Mouse (Mus musculus): ENCODE results near the gene Aqp6. TPM values are rescaled to one million over a fixed set of nuclear protein-coding genes. Genes with fewer than 3 reads are reported as not detected.

The Aqp6 gene
- total RNA-seq, 2 experiments from 2014 or later: not detected

GRCm38 (mm10) chr15:99596056-99596687 lies 5.0 kb upstream of the Aqp6 start:
- ATAC-seq (replicated peaks; ENCODE audit: low FRiP score, low TSS enrichment, poor library complexity, severe bottlenecking): peak; percentile 75

GRCm38 (mm10) chr15:99596841-99597240 lies 4.4 kb upstream of the Aqp6 start:
- no peak for ATAC-seq (replicated peaks; ENCODE audit: low FRiP score, low TSS enrichment, poor library complexity, severe bottlenecking)

DNA sequence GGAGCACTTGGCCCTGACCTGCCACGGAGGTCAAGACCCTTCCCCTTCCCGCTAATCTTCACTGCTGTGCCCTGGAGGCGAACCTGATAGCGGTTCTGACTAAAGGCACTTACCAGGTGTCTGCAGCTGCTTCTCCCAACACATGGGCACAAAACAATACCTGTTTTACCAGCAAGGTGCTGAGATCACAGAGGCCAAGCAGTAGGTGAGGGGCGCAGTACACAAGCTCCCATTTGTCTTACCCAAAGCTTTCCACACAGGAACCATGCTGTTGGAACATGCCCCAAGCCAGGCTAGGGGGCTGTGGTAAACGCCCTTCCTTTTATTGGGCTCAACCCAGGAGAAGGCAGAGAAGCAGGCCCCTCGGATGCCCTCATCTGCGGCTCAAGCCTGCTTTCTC lies 3.6 kb upstream of the Aqp6 start:
- no peak for ATAC-seq (replicated peaks; ENCODE audit: low FRiP score, low TSS enrichment, poor library complexity, severe bottlenecking)

DNA sequence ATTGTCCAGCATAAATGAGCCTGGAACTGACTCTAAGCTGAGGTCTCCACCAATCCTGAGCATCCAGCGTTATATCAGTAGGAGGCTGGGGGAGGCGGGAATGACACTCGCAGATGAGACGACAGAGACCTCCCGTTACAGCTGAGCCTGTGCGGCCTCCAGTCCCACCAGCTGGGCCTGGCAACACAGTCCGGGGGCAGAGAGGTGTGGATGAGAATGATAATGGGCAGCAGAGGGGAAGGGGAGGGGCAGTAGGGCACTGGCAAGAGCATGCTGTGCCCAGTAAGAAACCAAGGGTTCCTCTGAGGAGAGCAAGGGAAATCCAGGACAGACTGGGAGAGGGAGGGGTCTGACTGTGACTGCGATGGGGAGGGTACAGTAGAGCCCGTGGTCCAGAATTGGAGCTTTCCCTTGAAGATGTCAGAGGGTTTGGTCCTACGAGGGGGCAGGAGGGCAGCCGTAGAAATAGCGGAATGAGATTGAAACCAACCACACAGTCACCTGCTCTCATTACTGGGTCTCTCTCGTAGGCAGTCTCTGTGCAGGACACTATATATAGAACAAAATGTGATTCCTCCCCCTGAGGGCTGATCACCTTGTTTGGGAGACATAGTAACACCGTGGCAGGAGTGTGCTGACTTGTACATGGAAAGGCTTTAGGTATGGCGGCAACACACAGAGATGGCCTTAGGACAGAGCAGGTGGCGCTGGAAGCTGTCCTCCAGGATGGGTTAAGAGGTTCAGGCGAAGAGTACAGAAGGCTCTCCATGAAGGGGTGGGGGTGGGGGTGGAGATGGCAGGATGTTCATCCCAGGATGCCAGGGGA lies 1.7 kb upstream of the Aqp6 start:
- ATAC-seq (replicated peaks; ENCODE audit: low FRiP score, low TSS enrichment, poor library complexity, severe bottlenecking): no peak

GRCm38 (mm10) chr15:99601823-99602120 lies 572 bp downstream of the Aqp6 start:
- no peak for ATAC-seq (replicated peaks; ENCODE audit: low FRiP score, low TSS enrichment, poor library complexity, severe bottlenecking)

DNA sequence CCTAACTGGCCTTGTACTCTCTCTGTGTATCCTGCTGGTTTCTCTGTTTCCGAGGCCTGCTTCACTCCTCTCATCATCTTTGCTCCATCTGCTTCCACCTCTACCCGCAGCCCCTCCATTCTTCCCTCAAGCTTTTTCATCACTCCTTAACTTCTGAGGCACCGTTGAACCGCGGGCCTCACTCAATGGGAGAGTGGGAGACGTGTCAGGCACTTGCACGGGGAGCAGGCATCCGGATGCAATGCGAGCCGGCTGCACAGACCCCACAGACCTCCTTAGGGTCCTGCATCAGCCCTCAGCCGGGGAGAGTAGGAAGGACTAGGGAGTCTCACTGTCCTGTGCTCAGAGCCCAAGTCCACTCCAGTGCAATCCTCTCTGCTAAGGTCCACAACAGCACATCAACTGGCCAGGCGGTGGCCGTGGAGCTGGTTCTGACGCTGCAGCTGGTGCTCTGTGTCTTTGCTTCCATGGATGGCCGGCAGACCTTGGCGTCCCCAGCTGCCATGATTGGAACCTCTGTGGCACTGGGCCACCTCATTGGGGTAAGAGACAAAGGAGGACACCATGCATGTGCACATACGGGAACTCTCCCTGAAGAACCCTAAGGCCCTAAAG lies 1.1 kb downstream of the Aqp6 start:
- ATAC-seq (replicated peaks; ENCODE audit: low FRiP score, low TSS enrichment, poor library complexity, severe bottlenecking): no peak

- ATAC-seq (replicated peaks; ENCODE audit: low FRiP score, low TSS enrichment, poor library complexity, severe bottlenecking): no peak
Measured at GRCm38 (mm10) chr15:99603216-99603615, 2.0 kb downstream of the Aqp6 start.

- ATAC-seq (replicated peaks; ENCODE audit: low FRiP score, low TSS enrichment, poor library complexity, severe bottlenecking): no peak
Measured at GRCm38 (mm10) chr15:99605595-99605994, 4.4 kb downstream of the Aqp6 start.

DNA sequence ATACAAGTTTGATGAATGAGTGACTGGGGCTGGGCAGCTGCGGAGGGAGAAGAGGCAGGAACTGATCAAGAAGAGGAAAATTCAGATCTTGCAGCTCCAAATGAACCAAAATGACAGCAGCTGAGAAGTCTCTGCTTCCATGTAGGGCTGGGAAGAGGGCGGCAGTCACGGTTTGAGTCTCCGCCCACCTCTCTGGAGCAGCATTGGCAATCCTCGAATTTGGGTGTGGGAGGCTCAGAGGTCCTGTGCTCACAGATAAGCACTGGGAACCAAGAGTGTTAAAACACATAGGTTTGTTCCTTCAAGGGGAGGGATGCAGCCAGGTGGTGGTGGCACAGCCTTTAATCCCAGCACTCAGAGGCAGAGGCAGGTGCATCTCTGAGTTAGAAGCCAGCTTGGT lies 5.3 kb downstream of the Aqp6 start:
- ATAC-seq (replicated peaks; ENCODE audit: low FRiP score, low TSS enrichment, poor library complexity, severe bottlenecking): peak; percentile 78

GRCm38 (mm10) chr15:99607388-99608113 lies 6.4 kb downstream of the Aqp6 start:
- no peak for ATAC-seq (replicated peaks; ENCODE audit: low FRiP score, low TSS enrichment, poor library complexity, severe bottlenecking)

- ATAC-seq (replicated peaks; ENCODE audit: low FRiP score, low TSS enrichment, poor library complexity, severe bottlenecking): no peak
Measured at GRCm38 (mm10) chr15:99608382-99609125, 7.4 kb downstream of the Aqp6 start.

GRCm38 (mm10) chr15:99611563-99611962 lies 10.4 kb downstream of the Aqp6 start:
- no peak for ATAC-seq (replicated peaks; ENCODE audit: low FRiP score, low TSS enrichment, poor library complexity, severe bottlenecking)

DNA sequence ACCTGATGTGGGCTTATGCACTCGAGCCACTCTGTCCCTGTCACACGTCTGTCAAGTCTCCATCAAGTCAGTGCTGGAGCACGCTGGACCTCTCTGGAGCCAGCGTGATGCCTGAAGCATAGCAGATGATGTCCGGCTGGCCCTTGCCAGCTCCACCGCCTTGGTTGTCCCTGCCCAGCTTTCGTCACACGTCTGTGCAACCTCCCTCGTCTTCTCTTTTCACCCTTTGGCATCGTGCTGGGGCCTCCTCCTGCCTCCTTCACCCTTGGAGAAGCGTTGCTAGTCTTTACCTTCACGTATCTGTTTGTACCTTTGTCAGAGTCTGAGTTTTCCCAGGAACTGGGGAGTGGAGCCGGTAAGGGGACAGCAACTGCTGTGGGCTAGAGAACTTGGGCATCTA lies 13.1 kb downstream of the Aqp6 start:
- no peak for ATAC-seq (replicated peaks; ENCODE audit: low FRiP score, low TSS enrichment, poor library complexity, severe bottlenecking)

DNA sequence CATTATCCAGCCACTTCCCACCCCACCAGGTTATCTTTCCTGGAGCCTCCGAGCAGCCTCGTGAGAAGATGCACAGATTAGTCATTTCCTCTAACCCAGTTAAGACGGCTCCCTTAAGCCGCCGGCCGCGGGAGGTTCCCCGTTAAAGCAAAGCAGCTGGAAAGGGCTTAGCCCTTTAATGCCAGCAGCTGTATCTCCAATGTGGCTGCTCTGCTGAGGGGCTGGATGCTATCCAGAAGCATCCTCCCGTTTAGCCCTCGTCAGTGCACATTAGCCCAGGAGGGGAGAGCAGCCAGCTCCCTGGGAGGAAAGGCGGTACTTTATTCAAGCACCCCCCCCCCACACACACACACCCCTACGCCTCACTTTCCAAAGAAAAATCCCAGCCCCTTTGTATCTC lies 13.6 kb downstream of the Aqp6 start:
- ATAC-seq (replicated peaks; ENCODE audit: low FRiP score, low TSS enrichment, poor library complexity, severe bottlenecking): no peak

DNA sequence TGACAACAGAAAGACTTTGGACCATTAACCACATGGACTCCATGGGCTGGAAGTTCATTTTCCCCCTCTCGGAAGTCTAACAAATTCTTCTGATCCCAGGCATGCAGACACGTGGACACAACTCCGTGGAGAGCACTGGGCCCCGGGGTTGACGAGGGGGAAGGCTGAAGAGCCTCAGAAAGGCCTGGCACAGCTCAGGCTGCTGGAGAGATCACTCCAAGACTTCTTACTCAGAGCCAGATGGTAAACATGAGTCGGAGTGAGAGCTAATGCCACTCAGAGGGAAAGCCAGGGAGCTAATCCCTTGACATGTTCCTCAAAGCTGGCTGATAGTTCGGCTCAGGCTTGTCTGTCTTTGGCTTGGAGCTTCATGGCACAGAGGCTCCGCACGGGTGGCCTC lies 14.0 kb downstream of the Aqp6 start:
- no peak for ATAC-seq (replicated peaks; ENCODE audit: low FRiP score, low TSS enrichment, poor library complexity, severe bottlenecking)

- ATAC-seq (replicated peaks; ENCODE audit: low FRiP score, low TSS enrichment, poor library complexity, severe bottlenecking): no peak
Measured at GRCm38 (mm10) chr15:99618595-99618994, 17.4 kb downstream of the Aqp6 start.

GRCm38 (mm10) chr15:99619821-99620220 lies 18.6 kb downstream of the Aqp6 start:
- no peak for ATAC-seq (replicated peaks; ENCODE audit: low FRiP score, low TSS enrichment, poor library complexity, severe bottlenecking)

GRCm38 (mm10) chr15:99622063-99622462 lies 20.9 kb downstream of the Aqp6 start:
- ATAC-seq (replicated peaks; ENCODE audit: low FRiP score, low TSS enrichment, poor library complexity, severe bottlenecking): no peak

- ATAC-seq (replicated peaks; ENCODE audit: low FRiP score, low TSS enrichment, poor library complexity, severe bottlenecking): peak; percentile 61; the same call in 1 of the 2 replicates
Measured at GRCm38 (mm10) chr15:99631618-99632017, 30.4 kb downstream of the Aqp6 start.

GRCm38 (mm10) chr15:99634702-99635101 lies 33.5 kb downstream of the Aqp6 start:
- ATAC-seq (replicated peaks; ENCODE audit: low FRiP score, low TSS enrichment, poor library complexity, severe bottlenecking): no peak

All from megakaryocyte-erythroid progenitor cell, adult 5-6 weeks (primary cell).